Mouse (Mus musculus) layer of hippocampus, adult 9-10 months (tissue): ENCODE results near the gene Gm10715.
"Not testable (repeated sequence)": the region's sequence is repeated elsewhere in the genome, so short reads cannot be mapped to it uniquely, and the experiment has no call there.

ENCODE experiments used
- DNase-seq: peaks from one replicate; pipeline ENCODE4 v3.0.0; 2022; ENCODE audit warnings: low spot score

Gene Gm10715

GRCm38 (mm10) chr9:3024912-3025467 is 11.7 kb upstream of the Gm10715 start, which contains the start of gene Gm10717:
Gene Gm10717 (plus strand): TSS chr9:3025417.
- peak; percentile 24 for DNase-seq

- DNase-seq = peak; percentile 65
These were observed 11.0 kb upstream of the Gm10715 start for GRCm38 (mm10) chr9:3025653-3026052.

GRCm38 (mm10) chr9:3026136-3026535 is 10.5 kb upstream of the Gm10715 start:
- DNase-seq = not testable (repeated sequence)

- not testable (repeated sequence) for DNase-seq
These were observed 9.9 kb upstream of the Gm10715 start for GRCm38 (mm10) chr9:3026741-3027140.

- not testable (repeated sequence) for DNase-seq
These were observed 9.5 kb upstream of the Gm10715 start for GRCm38 (mm10) chr9:3027200-3027599.

GRCm38 (mm10) chr9:3029276-3030000 is 7.2 kb upstream of the Gm10715 start:
- DNase-seq = peak; percentile 26

GRCm38 (mm10) chr9:3030677-3031318 is 5.9 kb upstream of the Gm10715 start:
- not testable (repeated sequence) for DNase-seq

- DNase-seq = not testable (repeated sequence)
These were observed 2.4 kb upstream of the Gm10715 start, which contains the start of gene Gm17535 for GRCm38 (mm10) chr9:3034299-3034698. Gene Gm17535 (plus strand): TSS chr9:3034599.

- not testable (repeated sequence) for DNase-seq
These were observed 1.5 kb downstream of the Gm10715 start for GRCm38 (mm10) chr9:3038161-3038560.
